Mouse (Mus musculus) spleen, adult 18-20 months (tissue): ENCODE results near the gene Wsb2.

Source experiments
- DNase-seq, 2 experiments: peaks; one replicate each; pipeline ENCODE4 v3.0.0; 2022; ENCODE audit warnings: mixed read lengths in 2 of 2

Gene Wsb2

GRCm38 (mm10) chr5:117357478-117358247 lies 559 bp downstream of the Wsb2 start:
- no peak for DNase-seq

- DNase-seq = no peak
These were observed 1.1 kb downstream of the Wsb2 start for GRCm38 (mm10) chr5:117358248-117358630.

- peak; percentile 30 to 50 for DNase-seq
These were observed 1.6 kb downstream of the Wsb2 start for GRCm38 (mm10) chr5:117358725-117359124.

- DNase-seq = no peak
These were observed 2.6 kb downstream of the Wsb2 start for GRCm38 (mm10) chr5:117359497-117360227.

GRCm38 (mm10) chr5:117360228-117360515 lies 3.1 kb downstream of the Wsb2 start:
- DNase-seq = no peak

GRCm38 (mm10) chr5:117360631-117361541 lies 3.8 kb downstream of the Wsb2 start:
- no peak for DNase-seq

- no peak for DNase-seq
These were observed 4.5 kb downstream of the Wsb2 start for GRCm38 (mm10) chr5:117361590-117361989.

- DNase-seq = no peak
These were observed 6.1 kb downstream of the Wsb2 start for GRCm38 (mm10) chr5:117363066-117363782.

GRCm38 (mm10) chr5:117364821-117365220 lies 7.7 kb downstream of the Wsb2 start:
- no peak for DNase-seq

GRCm38 (mm10) chr5:117365904-117366561 lies 8.9 kb downstream of the Wsb2 start:
- no peak for DNase-seq

GRCm38 (mm10) chr5:117367206-117367605 lies 10.1 kb downstream of the Wsb2 start:
- DNase-seq = no peak

- no peak for DNase-seq
These were observed 13.5 kb downstream of the Wsb2 start for GRCm38 (mm10) chr5:117370592-117370991.

GRCm38 (mm10) chr5:117373418-117373817 lies 16.3 kb downstream of the Wsb2 start:
- DNase-seq = no peak

GRCm38 (mm10) chr5:117374372-117375049 lies 17.4 kb downstream of the Wsb2 start:
- no peak for DNase-seq

- DNase-seq = no peak
These were observed 19.2 kb downstream of the Wsb2 start for GRCm38 (mm10) chr5:117376331-117376761.

- peak; percentile 18 to 47 for DNase-seq
These were observed 20.6 kb downstream of the Wsb2 start for GRCm38 (mm10) chr5:117377731-117378130.

- DNase-seq = no peak
These were observed 23.1 kb downstream of the Wsb2 start for GRCm38 (mm10) chr5:117380199-117380598.

GRCm38 (mm10) chr5:117381785-117382184 lies 24.7 kb downstream of the Wsb2 start:
- DNase-seq = no peak

GRCm38 (mm10) chr5:117383198-117383597 lies 26.1 kb downstream of the Wsb2 start:
- no peak for DNase-seq

GRCm38 (mm10) chr5:117388296-117388751 lies 31.2 kb downstream of the Wsb2 start:
- peak; percentile 44 to 54 for DNase-seq

- peak; percentile 89 to 94 for DNase-seq
These were observed 31.8 kb downstream of the Wsb2 start, which contains the start of gene Rfc5 for GRCm38 (mm10) chr5:117388877-117389276. Gene Rfc5, minus strand, starts transcription at chr5:117389047.
